Mouse (Mus musculus) inflammation-experienced regulatory T-cells, adult 16 weeks (primary cell): ENCODE results near the gene Calhm6. TPM values are rescaled to one million over a fixed set of nuclear protein-coding genes. Genes with fewer than 3 reads are reported as not detected.

Experiments used
- polyA plus RNA-seq: library from polyadenylated mRNA; unstranded; fragments of 100-300 nt; shearing (Covaris generic); gene quantifications from one replicate; pipeline ENCODE4 v1.2.1, GENCODE M21; 2017

Calhm6 gene
- 27.0 TPM for polyA plus RNA-seq

DNA sequence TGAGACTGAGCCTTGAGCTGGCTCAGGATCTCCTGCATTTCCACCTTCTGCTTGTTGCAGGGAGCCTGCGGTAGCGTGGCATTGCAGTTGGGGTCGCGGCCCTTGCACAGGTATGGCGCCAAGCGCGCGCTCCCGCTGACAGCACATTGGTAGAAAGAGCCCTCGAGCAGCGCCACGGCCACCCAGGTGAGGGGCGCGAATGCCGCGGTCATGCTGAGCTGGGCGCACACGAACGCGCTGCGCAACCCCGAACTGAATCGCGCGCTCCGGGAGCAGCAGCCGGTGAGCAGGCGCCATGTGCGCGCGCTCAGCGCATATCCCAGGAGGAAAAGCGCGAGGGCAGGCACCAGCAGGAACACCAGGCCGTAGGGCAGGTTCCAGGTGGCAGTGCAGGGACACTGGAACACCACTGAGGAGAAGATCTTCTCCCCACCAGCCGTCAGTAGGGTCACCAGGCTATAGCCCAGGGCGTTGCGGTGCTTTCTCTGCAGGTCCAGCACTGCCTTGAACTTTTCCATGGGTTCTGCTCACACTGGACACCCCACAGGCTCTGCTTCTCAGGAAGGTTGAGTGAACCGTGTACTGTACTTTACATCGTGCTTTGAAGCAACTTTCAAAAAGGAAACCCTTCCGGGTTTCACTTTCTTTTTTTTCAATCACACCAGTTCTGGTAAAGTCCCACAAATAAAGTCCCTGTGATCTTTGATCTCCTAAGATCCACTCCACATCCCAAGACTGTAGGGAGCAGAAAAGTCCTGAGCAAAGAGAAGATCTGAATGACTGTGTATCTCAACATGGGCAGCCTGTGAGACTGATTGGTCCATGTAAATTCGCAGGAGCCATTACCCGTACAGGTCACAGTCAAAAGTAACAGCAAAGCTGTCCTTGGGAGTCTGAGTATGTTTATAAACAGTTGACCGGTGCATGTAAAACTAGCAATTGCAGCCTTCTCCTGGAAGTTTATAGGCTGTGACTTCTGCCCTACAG lies at the start of gene Calhm6:
Gene Calhm6, minus strand, starts transcription at position 593 of the 987 bp plus-strand sequence.

GRCm38 (mm10) chr10:34096418-34096883 lies 31.3 kb downstream of the Calhm6 start, which contains the start of gene Calhm5:
TSS of gene Calhm5 (minus strand) at chr10:34096519.

Other genes starting within 250 kb of the Calhm6 start
- gene Rsph4a, start 222.9 kb downstream of the Calhm6 start, polyA plus RNA-seq: not detected
- gene Zup1, start 176.7 kb downstream of the Calhm6 start, polyA plus RNA-seq: 74.1 TPM
- gene Rwdd1, start 108.4 kb downstream of the Calhm6 start, polyA plus RNA-seq: 81.0 TPM
- gene Trappc3l, start 90.4 kb downstream of the Calhm6 start, polyA plus RNA-seq: not detected
- not detected for gene Calhm4, start 83.7 kb downstream of the Calhm6 start, polyA plus RNA-seq
- not detected for gene Calhm5, start 31.5 kb downstream of the Calhm6 start, polyA plus RNA-seq
- gene Dse, start 79.7 kb upstream of the Calhm6 start, polyA plus RNA-seq: 7.5 TPM
- 84.7 TPM for gene Tspyl1, start 154.2 kb upstream of the Calhm6 start, polyA plus RNA-seq
- gene Tspyl4, start 169.5 kb upstream of the Calhm6 start, polyA plus RNA-seq: 19.5 TPM